Mouse (Mus musculus) CH12.LX (cell line): ENCODE data around the gene Map7d1.

Experiments used
- BHLHE40 ChIP-seq: IDR thresholded peaks from 2 replicates; pipeline ENCODE4 v1.6.1; 2011; ENCODE audit warnings: mild to moderate bottlenecking, low read depth, low read length, improper control_type of control experiment
- CHD1 ChIP-seq: IDR thresholded peaks from 2 replicates; pipeline ENCODE4 v1.6.1; 2012; ENCODE audit warnings: low read depth, low read length, improper control_type of control experiment, inconsistent platforms
- CTCF ChIP-seq, 2 experiments: IDR thresholded peaks in 1 of 2; conservative IDR thresholded peaks in 1 of 2; 2 replicates each; pipeline ENCODE4 v1.5.1; 2011 to 2012; ENCODE audit warnings: low read depth in 2 of 2, low read length in 2 of 2, improper control_type of control experiment in 1 of 2, inconsistent platforms in 1 of 2, mild to moderate bottlenecking in 1 of 2, moderate library complexity in 1 of 2
- ELF1 ChIP-seq: IDR thresholded peaks from 2 replicates; pipeline ENCODE4 v1.6.1; 2014; ENCODE audit warnings: low read depth, mild to moderate bottlenecking, inconsistent platforms, low read length, improper control_type of control experiment
- MAFK ChIP-seq: IDR thresholded peaks from 2 replicates; pipeline ENCODE4 v1.6.1; 2011; ENCODE audit warnings: low read length, improper control_type of control experiment; ENCODE audit not compliant: insufficient replicate concordance
- MXI1 ChIP-seq: IDR thresholded peaks from 2 replicates; pipeline ENCODE4 v1.6.1; 2011; ENCODE audit warnings: mild to moderate bottlenecking, low read depth, low read length, improper control_type of control experiment
- POLR2A ChIP-seq: IDR thresholded peaks from 2 replicates; pipeline ENCODE4 v1.6.1; 2011; ENCODE audit warnings: low read depth, mild to moderate bottlenecking, improper control_type of control experiment, low read length
- SMC3 ChIP-seq: IDR thresholded peaks from 2 replicates; pipeline ENCODE4 v1.6.1; 2011; ENCODE audit warnings: low read depth, low read length, improper control_type of control experiment
- TCF12 ChIP-seq: IDR thresholded peaks from 2 replicates; pipeline ENCODE4 v1.6.1; 2014; ENCODE audit warnings: low read depth, mild to moderate bottlenecking, inconsistent platforms, low read length, improper control_type of control experiment
- UBTF ChIP-seq: IDR thresholded peaks from 2 replicates; pipeline ENCODE4 v1.6.1; 2012; ENCODE audit warnings: low read depth, mild to moderate bottlenecking, inconsistent platforms, low read length, improper control_type of control experiment, moderate library complexity
- ZNF384 ChIP-seq: IDR thresholded peaks from 2 replicates; pipeline ENCODE4 v1.6.1; 2012; ENCODE audit warnings: low read depth, low read length, improper control_type of control experiment, inconsistent platforms

DNA sequence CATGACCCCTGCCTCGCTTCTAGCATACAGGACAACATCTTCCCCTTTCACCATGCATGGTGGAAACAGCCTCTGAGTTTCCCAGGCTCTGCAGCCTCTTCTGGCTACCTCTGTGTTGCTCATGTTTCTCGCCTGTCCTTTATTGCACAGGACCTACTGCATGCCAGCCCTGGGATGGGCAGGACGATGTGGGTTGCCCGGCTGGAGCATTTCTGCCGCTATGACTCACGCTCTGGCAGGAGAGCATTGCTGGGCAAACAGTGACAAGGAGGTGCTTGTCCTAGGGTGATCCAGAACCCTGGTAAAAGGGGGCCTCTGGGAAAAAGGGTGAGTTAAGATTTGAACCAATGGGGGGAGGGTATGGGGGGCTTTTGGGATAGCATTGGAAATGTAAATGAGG, 38.4 kb downstream of the Map7d1 start:
- TF ChIP-seq CTCF (conservative IDR thresholded peaks at IDR 0.05 in 1 of 2, IDR thresholded peaks at IDR 0.05 in 1 of 2; ENCODE audit: low read depth in 2 of 2, low read length in 2 of 2) (no peak), ZNF384 (no peak), MAFK (no peak), POLR2A (no peak), BHLHE40 (no peak), CHD1 (no peak), SMC3 (no peak), UBTF (no peak), ELF1 (no peak), TCF12 (no peak), MXI1 (no peak)
